Mouse (Mus musculus) kidney, adult 2 months (tissue): ENCODE data around the gene Slc30a10. TPM values are rescaled to one million over a fixed set of nuclear protein-coding genes. Genes with fewer than 3 reads are reported as not detected.

Experiments
- DNase-seq: peaks from one replicate; pipeline ENCODE4 v3.0.0; 2021
- H3K27ac ChIP-seq: fragments of 200-500 bp; 2 replicates; pipeline ENCODE4 v1.5.1; 2012; ENCODE audit warnings: low read depth, low read length, control low read depth, inconsistent platforms; ENCODE audit not compliant: insufficient read depth
- H3K27me3 ChIP-seq: fragments of 200-500 bp; replicated peaks from 2 replicates; pipeline ENCODE4 v1.6.1; 2012; ENCODE audit warnings: mild to moderate bottlenecking, moderate library complexity, low read length, inconsistent platforms; ENCODE audit not compliant: control insufficient read depth, insufficient read depth
- H3K36me3 ChIP-seq: fragments of 200-500 bp; 2 replicates; pipeline ENCODE4 v1.6.1; 2012; ENCODE audit warnings: mild to moderate bottlenecking, moderate library complexity, low read length, inconsistent platforms; ENCODE audit not compliant: control insufficient read depth, insufficient read depth
- H3K4me1 ChIP-seq: fragments of 200-500 bp; 2 replicates; pipeline ENCODE4 v1.6.1; 2011; ENCODE audit warnings: low read length; ENCODE audit not compliant: control insufficient read depth, insufficient read depth
- H3K4me3 ChIP-seq: fragments of 200-500 bp; 2 replicates; pipeline ENCODE4 v1.5.1; 2011; ENCODE audit warnings: mild to moderate bottlenecking, low read depth, low read length, control low read depth; ENCODE audit not compliant: insufficient read depth
- CTCF ChIP-seq: fragments of 200-500 bp; conservative IDR thresholded peaks from 2 replicates; pipeline ENCODE4 v1.5.1; 2011; ENCODE audit warnings: low read depth, mild to moderate bottlenecking, control low read depth, low read length, moderate library complexity, mixed read lengths; ENCODE audit not compliant: insufficient read depth, insufficient read length
- POLR2A ChIP-seq: fragments of 200-500 bp; IDR thresholded peaks from one replicate; pipeline ENCODE4 v1.6.1; 2011; ENCODE audit warnings: low read depth, low read length, control low read depth
- WGBS: fragments of 180-500 bp; shearing (Covaris S2); methylation state at CpG from one replicate; pipeline ENCODE4 v1.1.7; 2018; 5-methylcytosine and 5-hydroxymethylcytosine counted together
- polyA plus RNA-seq: library from polyadenylated mRNA; depleted of rRNA; stranded (reverse); fragments of >200 nt; gene quantifications from 2 replicates; pipeline ENCODE4 v1.2.3, GENCODE M21; 2012

The Slc30a10 gene
- polyA plus RNA-seq, 1 experiment, result not detected

DNA sequence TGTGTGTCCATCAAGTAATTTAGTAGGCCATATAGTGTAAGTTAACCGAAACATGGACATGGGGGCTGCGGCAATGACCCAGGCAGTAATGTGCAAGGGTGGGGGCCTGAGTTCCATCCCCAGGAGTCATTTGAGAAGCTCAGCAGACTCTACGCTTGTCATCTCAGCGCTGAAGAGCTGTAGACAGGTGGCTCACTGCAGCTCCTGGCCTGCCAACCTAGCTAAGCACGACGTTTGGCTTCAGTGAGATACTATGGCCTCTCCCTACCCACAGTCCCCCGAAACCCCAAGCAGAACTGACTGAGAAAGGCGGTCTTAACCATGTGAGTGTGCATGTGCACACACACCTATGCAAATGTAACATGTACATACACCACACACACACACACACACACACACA is 3.6 kb upstream of the Slc30a10 start:
- DNase-seq, result no peak
- Histone ChIP-seq H3K4me1 (no peaks in the 10 kb centered on the region), H3K4me3 (no peak overlapping the region), H3K27me3 (no peaks in the 10 kb centered on the region; the same call in 1 of the 2 replicates), H3K36me3 (no peaks in the 10 kb centered on the region), H3K27ac (no peak overlapping the region)
- 67% methylated on average over 8 of the region's 8 CpGs for WGBS
- TF ChIP-seq POLR2A, result no peak
- no peak for TF ChIP-seq CTCF

DNA sequence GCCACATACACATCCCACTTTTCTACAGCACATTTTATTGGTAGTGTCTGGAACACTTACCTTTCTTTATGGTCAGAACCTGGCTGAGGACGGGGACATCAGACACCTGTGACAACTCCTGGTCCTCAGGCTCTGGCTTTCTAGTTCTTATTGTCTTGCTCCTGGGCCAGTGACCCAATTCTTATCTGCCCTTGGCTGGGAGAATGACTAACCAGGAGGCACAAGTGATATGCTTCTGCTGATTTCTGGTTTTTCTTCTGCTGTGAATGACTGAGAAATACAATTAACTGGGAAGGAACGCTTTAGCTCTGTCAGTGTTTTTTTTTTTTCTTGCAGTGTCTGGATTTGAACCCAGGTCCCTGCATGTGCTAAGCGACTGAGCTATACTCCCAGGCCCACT is 3.2 kb upstream of the Slc30a10 start:
- Histone ChIP-seq H3K27me3 (no peaks in the 10 kb centered on the region; the same call in 1 of the 2 replicates), H3K4me1 (no peaks in the 10 kb centered on the region), H3K36me3 (no peaks in the 10 kb centered on the region), H3K27ac (no peak overlapping the region), H3K4me3 (no peak overlapping the region)
- 84% methylated on average over 3 of the region's 3 CpGs for WGBS
- no peak for DNase-seq
- TF ChIP-seq CTCF (no peak), POLR2A (no peak)

DNA sequence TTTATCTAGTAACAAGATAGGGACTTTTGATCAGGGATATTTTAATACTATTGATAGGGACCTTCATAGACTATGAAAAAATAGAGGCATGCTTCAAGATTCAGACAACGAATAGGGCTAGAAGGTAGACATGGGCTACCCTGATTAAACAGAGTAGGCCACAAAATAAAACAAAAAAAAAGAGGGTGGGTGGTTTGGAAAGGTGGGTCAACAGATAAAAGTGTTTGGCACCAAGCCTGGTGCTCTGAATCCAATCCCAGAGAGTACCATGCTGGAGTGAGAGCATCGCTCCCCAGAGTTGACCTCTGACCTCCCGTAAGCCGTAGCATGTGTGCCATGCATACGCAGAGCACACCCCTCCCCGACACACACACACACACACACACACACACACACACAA is 2.2 kb upstream of the Slc30a10 start:
- no peaks in the 10 kb centered on the region for H3K4me1 ChIP-seq
- WGBS, result 94% methylated on average over 6 of the region's 6 CpGs

DNA sequence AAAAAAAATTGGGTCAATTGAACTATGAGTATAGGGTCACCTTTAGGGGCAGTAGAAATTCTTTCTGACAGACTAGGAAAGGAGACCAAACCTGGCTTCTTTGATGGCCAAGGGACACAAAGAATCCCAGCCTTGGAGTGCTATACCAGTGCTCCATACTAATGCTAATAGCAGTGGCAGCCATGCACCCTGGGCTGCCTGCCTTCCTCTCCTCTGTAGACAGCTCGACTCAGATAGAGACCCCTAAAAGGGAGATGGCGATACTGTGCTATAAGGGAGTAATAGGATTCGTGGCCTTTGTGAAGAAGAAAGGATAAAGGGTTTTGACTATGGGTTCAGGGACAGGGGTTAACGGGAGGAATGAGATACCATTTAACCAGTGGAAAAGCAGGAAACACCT is 504 bp upstream of the Slc30a10 start:
- H3K27me3 ChIP-seq, result no peaks in the 10 kb centered on the region
- no peak for TF ChIP-seq CTCF
- no peak for TF ChIP-seq POLR2A
- 52% methylated on average over 4 of the region's 4 CpGs for WGBS
- no peak for DNase-seq
- H3K4me1 ChIP-seq, result no peaks in the 10 kb centered on the region
- H3K36me3 ChIP-seq, result no peaks in the 10 kb centered on the region
- H3K27ac ChIP-seq, result no peak overlapping the region
- H3K4me3 ChIP-seq, result no peak overlapping the region

More for the DNA sequence above, 2.2 kb upstream of the Slc30a10 start:
- Histone ChIP-seq H3K4me3 (no peak overlapping the region), H3K27ac (no peak overlapping the region), H3K27me3 (no peaks in the 10 kb centered on the region; the same call in 1 of the 2 replicates), H3K36me3 (no peaks in the 10 kb centered on the region)
- DNase-seq, result no peak
- TF ChIP-seq POLR2A (no peak), CTCF (no peak)

DNA sequence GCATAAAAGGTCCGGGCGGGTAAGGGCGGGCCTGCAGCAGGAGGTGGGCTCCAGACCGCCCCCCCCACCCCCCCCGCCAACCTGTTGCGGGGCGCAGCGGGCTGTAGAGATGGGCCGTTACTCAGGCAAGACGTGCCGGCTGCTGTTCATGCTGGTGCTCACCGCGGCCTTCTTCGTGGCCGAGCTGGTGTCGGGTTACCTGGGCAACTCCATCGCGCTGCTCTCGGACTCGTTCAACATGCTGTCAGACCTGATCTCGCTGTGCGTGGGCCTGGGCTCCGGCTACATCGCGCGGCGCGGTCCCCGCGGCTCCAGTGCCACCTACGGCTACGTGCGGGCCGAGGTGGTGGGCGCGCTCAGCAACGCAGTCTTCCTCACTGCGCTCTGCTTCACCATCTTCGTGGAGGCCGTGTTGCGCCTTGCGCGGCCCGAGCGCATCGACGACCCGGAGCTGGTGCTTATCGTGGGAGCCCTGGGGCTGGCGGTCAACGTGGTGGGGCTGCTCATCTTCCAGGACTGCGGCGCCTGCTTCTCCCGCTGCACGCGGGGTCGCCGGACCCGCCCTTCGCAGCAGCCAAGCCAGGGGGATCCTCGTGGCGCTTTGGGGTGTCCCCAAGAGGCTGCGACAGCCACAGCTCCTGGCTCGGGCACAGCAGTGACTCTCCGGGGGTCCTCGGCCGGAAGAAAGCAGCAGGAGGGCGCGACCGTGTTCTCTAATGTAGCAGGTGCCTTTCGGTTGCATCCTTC is 480 bp downstream of the Slc30a10 start:
- DNase-seq, result peak; percentile 2
- H3K36me3 ChIP-seq, result no peaks in the 10 kb centered on the region
- no peaks in the 10 kb centered on the region for H3K27me3 ChIP-seq
- H3K4me3 ChIP-seq, result no peak overlapping the region; the same call in 1 of the 2 replicates
- H3K4me1 ChIP-seq, result no peaks in the 10 kb centered on the region
- no peak for TF ChIP-seq CTCF
- WGBS, result 2% methylated on average over 71 of the region's 71 CpGs
- H3K27ac ChIP-seq, result no peak overlapping the region

DNA sequence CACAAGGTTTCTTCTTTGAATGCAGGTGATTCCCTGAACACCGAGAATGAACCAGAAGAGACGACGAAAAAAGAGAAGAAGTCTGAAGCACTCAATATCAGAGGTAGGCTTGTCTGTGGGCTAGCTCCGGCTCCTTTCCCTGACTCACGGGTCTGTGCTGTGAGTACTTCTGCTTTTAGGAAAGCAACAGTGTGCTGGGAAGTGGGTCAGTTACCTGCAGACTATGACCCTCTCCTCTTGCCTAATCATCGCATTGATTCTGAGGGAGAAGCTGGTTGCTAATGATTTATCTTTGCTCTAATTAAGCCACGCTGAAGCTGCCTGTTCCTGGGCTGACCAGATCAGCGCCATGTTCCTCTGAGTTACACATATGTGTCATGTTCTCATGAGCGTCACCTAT is 1.7 kb downstream of the Slc30a10 start:
- WGBS, result 80% methylated on average over 9 of the region's 9 CpGs
- Histone ChIP-seq H3K4me1 (no peaks in the 10 kb centered on the region), H3K27me3 (no peaks in the 10 kb centered on the region), H3K36me3 (no peaks in the 10 kb centered on the region), H3K27ac (no peak overlapping the region), H3K4me3 (no peak overlapping the region)
- no peak for TF ChIP-seq CTCF
- TF ChIP-seq POLR2A, result no peak
- DNase-seq, result no peak

DNA sequence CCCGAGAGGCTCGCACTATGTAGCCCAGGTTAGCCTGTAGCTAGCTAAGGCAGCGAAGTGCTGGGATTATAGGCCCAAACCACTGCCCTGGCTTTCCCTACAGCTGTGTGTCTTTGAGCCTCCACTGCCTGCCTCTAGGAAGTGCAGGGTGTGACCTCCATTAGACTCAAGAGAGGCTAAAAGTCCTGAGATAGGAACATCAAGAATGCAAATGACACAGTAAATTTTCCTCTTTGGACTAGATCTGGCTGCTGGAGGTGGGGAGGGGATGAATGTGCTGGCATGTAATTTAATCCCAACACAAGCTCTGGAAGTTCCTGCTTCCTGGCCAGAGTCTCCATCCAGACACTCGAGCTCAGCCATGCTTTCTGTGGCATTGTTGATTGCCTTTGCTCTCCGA is 5.4 kb downstream of the Slc30a10 start:
- Histone ChIP-seq H3K36me3 (no peaks in the 10 kb centered on the region), H3K27me3 (no peaks in the 10 kb centered on the region), H3K4me3 (no peak overlapping the region), H3K27ac (no peak overlapping the region), H3K4me1 (no peaks in the 10 kb centered on the region)
- WGBS, result 80% methylated on average over 5 of the region's 5 CpGs
- no peak for DNase-seq
- TF ChIP-seq CTCF, result no peak
- no peak for TF ChIP-seq POLR2A

DNA sequence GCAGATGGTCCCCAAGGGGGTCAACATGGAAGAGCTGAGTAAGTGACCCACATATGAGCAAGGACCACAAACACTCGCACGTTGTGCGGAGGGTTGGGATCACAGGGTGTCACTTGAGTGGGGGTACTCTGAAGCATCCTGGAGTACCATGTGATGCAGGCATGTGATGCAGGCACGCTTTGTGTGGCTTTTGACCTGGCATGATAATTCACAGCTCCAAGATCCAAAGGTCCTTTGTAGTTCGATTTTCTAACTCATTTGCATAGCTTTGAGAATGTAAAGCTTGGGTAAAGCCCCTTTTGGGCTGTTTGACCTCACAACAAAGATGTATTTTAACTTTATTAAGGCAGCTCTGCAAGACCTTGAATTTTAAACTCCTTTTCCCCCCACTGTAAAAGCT is 8.2 kb downstream of the Slc30a10 start:
- H3K27ac ChIP-seq, result no peak overlapping the region
- H3K36me3 ChIP-seq, result no peaks in the 10 kb centered on the region
- no peaks in the 10 kb centered on the region for H3K27me3 ChIP-seq
- WGBS, result 66% methylated on average over 5 of the region's 5 CpGs
- DNase-seq, result no peak
- no peak overlapping the region for H3K4me3 ChIP-seq
- TF ChIP-seq POLR2A (no peak), CTCF (no peak)
- no peaks in the 10 kb centered on the region for H3K4me1 ChIP-seq
